8 mouse cellular contexts compared by ENCODE assay signal in genomic region chr11:121702111-121702894, GRCm38 (mm10). TPM values are rescaled to one million over a fixed set of nuclear protein-coding genes. Genes with fewer than 3 reads are reported as not detected.
DNase-seq lines count a peak whose midpoint lies in the region; ATAC-seq and TF ChIP-seq lines count a peak whose summit lies in the region.

No protein-coding gene starts in this region.

- H3ac ChIP-seq in myocyte (ENCODE audit: control insufficient read depth, insufficient read length), result peak overlapping the region; percentile 36

- no peak for TF ChIP-seq POLR2A in brain, embryonic 14.5 days (IDR thresholded peaks at IDR 0.05; ENCODE audit: borderline replicate concordance, extremely low read depth, insufficient read depth, insufficient read length, poor library complexity, severe bottlenecking)
- TF ChIP-seq POLR2A in myocyte (IDR thresholded peaks at IDR 0.05; ENCODE audit: insufficient read length, low read depth), result peak; percentile 92

- H3K4me2 ChIP-seq in heart, embryonic 12.5 days, result peak overlapping the region; percentile 86
- H3K4me2 ChIP-seq in kidney, postnatal 0 days (ENCODE audit: low read length), result peak overlapping the region; percentile 97
- peak overlapping the region; percentile 97 for H3K4me2 ChIP-seq in liver, embryonic 11.5 days
- H3K4me2 ChIP-seq in myocyte (ENCODE audit: low read depth), result peak overlapping the region; percentile 89

- DNase-seq in CD4-positive helper T cell, adult 2 months (ENCODE audit: low read depth, low spot score), result peak; percentile 57
- DNase-seq in brain, embryonic 14.5 days (ENCODE audit: low read depth), result peak; percentile 84
- peak; percentile 94 for DNase-seq in kidney, postnatal 0 days (ENCODE audit: low spot score)
- peak; percentile 77 for DNase-seq in liver, embryonic 11.5 days (ENCODE audit: low spot score)
- peak; percentile 81 to 89 for DNase-seq in spleen, postnatal 4 days (ENCODE audit: low spot score in 2 of 2)

- H3K9me3 ChIP-seq in heart, embryonic 12.5 days (replicated peaks), result no peaks in the 10 kb centered on the region
- no peaks in the 10 kb centered on the region for H3K9me3 ChIP-seq in kidney, postnatal 0 days (replicated peaks; ENCODE audit: low read length)
- no peaks in the 10 kb centered on the region for H3K9me3 ChIP-seq in liver, embryonic 11.5 days (ENCODE audit: control insufficient read depth, low read length)

- peaks cover 23% of the 10 kb centered on the region for H3K27me3 ChIP-seq in heart, embryonic 12.5 days (replicated peaks)
- H3K27me3 ChIP-seq in kidney, postnatal 0 days (ENCODE audit: insufficient read depth, low read length), result no peaks in the 10 kb centered on the region
- peaks cover 43% of the 10 kb centered on the region for H3K27me3 ChIP-seq in liver, embryonic 11.5 days (replicated peaks; ENCODE audit: control insufficient read depth, insufficient read depth, low read length)
- no peaks in the 10 kb centered on the region for H3K27me3 ChIP-seq in myocyte (ENCODE audit: control insufficient read depth, insufficient read depth, insufficient read length)

- peak; percentile 89 for ATAC-seq in erythroid progenitor cell, adult 5-6 weeks (replicated peaks; ENCODE audit: low FRiP score, poor library complexity, severe bottlenecking)
- ATAC-seq in heart, embryonic 12.5 days (ENCODE audit: insufficient number of reproducible peaks, low FRiP score), result peak; percentile 92
- peak; percentile 93 for ATAC-seq in kidney, postnatal 0 days (replicated peaks; ENCODE audit: low FRiP score, low read depth)
- ATAC-seq in liver, embryonic 11.5 days (replicated peaks; ENCODE audit: low FRiP score), result peak; percentile 83

- peak overlapping the region; percentile 60 for H3K4me3 ChIP-seq in heart, embryonic 12.5 days
- peak overlapping the region; percentile 68 for H3K4me3 ChIP-seq in kidney, postnatal 0 days (replicated peaks; ENCODE audit: low read depth, low read length)
- peak overlapping the region; percentile 67 for H3K4me3 ChIP-seq in liver, embryonic 11.5 days (ENCODE audit: low read depth, low read length)
- peak overlapping the region; percentile 68 for H3K4me3 ChIP-seq in myocyte

- peaks cover 5% of the 10 kb centered on the region; the same call in 1 of the 2 replicates for H3K4me1 ChIP-seq in heart, embryonic 12.5 days (replicated peaks)
- no peaks in the 10 kb centered on the region; the same call in 1 of the 2 replicates for H3K4me1 ChIP-seq in kidney, postnatal 0 days (replicated peaks; ENCODE audit: insufficient read depth, low read length)
- peaks cover 9% of the 10 kb centered on the region; the same call in 1 of the 2 replicates for H3K4me1 ChIP-seq in liver, embryonic 11.5 days (replicated peaks; ENCODE audit: control insufficient read depth, insufficient read depth, low read length)

- peak overlapping the region; percentile 18; the same call in 1 of the 2 replicates for H3K27ac ChIP-seq in heart, embryonic 12.5 days (ENCODE audit: poor library complexity, severe bottlenecking)
- peak overlapping the region; percentile 88 for H3K27ac ChIP-seq in kidney, postnatal 0 days
- H3K27ac ChIP-seq in liver, embryonic 11.5 days (ENCODE audit: low read depth, low read length), result no peak overlapping the region

- peaks cover 27% of the 10 kb centered on the region for H3K79me2 ChIP-seq in myocyte (ENCODE audit: control insufficient read depth, insufficient read depth)

- WGBS in heart, embryonic 12.5 days, result 1% methylated on average over 69 of the region's 69 CpGs
- under 1% methylated on average over 63 of the region's 69 CpGs for WGBS in kidney, postnatal 0 days
- under 1% methylated on average over 66 of the region's 69 CpGs for WGBS in liver, embryonic 11.5 days

- no peak for TF ChIP-seq CTCF in brain, embryonic 14.5 days (IDR thresholded peaks at IDR 0.05; ENCODE audit: borderline replicate concordance, extremely low read depth, insufficient read depth, insufficient read length)
- peak; percentile 20; the same call in 1 of the 2 replicates for TF ChIP-seq CTCF in kidney, postnatal 0 days (IDR thresholded peaks at IDR 0.05; ENCODE audit: low read depth)

- H3K36me3 ChIP-seq in heart, embryonic 12.5 days, result no peaks in the 10 kb centered on the region
- no peaks in the 10 kb centered on the region for H3K36me3 ChIP-seq in kidney, postnatal 0 days (ENCODE audit: insufficient read depth, low read length)
- H3K36me3 ChIP-seq in liver, embryonic 11.5 days (ENCODE audit: control insufficient read depth, insufficient read depth, low read length), result no peaks in the 10 kb centered on the region
- H3K36me3 ChIP-seq in myocyte (ENCODE audit: control insufficient read depth, insufficient read depth), result no peaks in the 10 kb centered on the region

- peak overlapping the region; percentile 63 for H3K9ac ChIP-seq in heart, embryonic 12.5 days
- peak overlapping the region; percentile 73 for H3K9ac ChIP-seq in kidney, postnatal 0 days (ENCODE audit: low read depth, low read length)
- peak overlapping the region; percentile 63; the same call in 1 of the 2 replicates for H3K9ac ChIP-seq in liver, embryonic 11.5 days (ENCODE audit: low read depth, low read length)

TF ChIP-seq in myocyte, 11 proteins besides CTCF, POLR2A, EP300 and RAD21:
- no peak for TF ChIP-seq TCF3 (IDR thresholded peaks at IDR 0.05; ENCODE audit: insufficient read length, low read depth)
- peak; percentile 86 for TF ChIP-seq POLR2AphosphoS2 (IDR thresholded peaks at IDR 0.05; ENCODE audit: insufficient read length, low read depth)
- TF ChIP-seq USF1 (IDR thresholded peaks at IDR 0.05; ENCODE audit: low read depth), result no peak
- TF ChIP-seq MYOG (IDR thresholded peaks at IDR 0.05; ENCODE audit: control insufficient read depth in 1 of 3, insufficient read depth in 1 of 3, insufficient read length in 2 of 3, low read depth in 2 of 3), result peak in 1 of 3 experiments; percentile 42
TF ChIP-seq in myocyte: peak in this region for 2.

RNA-seq across cellular contexts. Expression of gene Metrnl, which starts 1.0 kb away (rescaled TPM):
- polyA plus RNA-seq in brain, embryonic 14.5 days (2012; rRNA removed), result 7.5 and 11.9 TPM in 2 replicates
- total RNA-seq in erythroid progenitor cell, adult 5-6 weeks (2015; ENCODE audit: low replicate concordance), result 2.2 and 6.7 TPM in 2 replicates
- total RNA-seq in erythroid progenitor cell, adult 5-6 weeks (2017; ENCODE audit: low replicate concordance), result 1.2 and 4.4 TPM in 2 replicates
- polyA plus RNA-seq in heart, embryonic 12.5 days (2016; fragmentation: Nextera tagmentation; extraction: Ambion mirVana), result 8.4 and 8.9 TPM in 2 replicates
- 29.3 and 35.4 TPM in 2 replicates for polyA plus RNA-seq in kidney, postnatal 0 days (2015; fragmentation: Nextera tagmentation; extraction: Ambion mirVana)
- 4.5 and 4.7 TPM in 2 replicates for polyA plus RNA-seq in liver, embryonic 11.5 days (2014; fragmentation: Nextera tagmentation; extraction: Ambion mirVana)
- polyA plus RNA-seq in myocyte (2012; fragmentation: generic; extraction: Trizol), result 44.0 TPM

RNA-seq across cellular contexts. Expression of gene B3gntl1, which starts 29.4 kb away (rescaled TPM):
- polyA plus RNA-seq in brain, embryonic 14.5 days (2012; rRNA removed), result 8.5 and 9.2 TPM in 2 replicates
- not detected in 2 replicates for total RNA-seq in erythroid progenitor cell, adult 5-6 weeks (2015; ENCODE audit: low replicate concordance)
- 0.53 and 3.0 TPM in 2 replicates for total RNA-seq in erythroid progenitor cell, adult 5-6 weeks (2017; ENCODE audit: low replicate concordance)
- 5.9 and 7.7 TPM in 2 replicates for polyA plus RNA-seq in heart, embryonic 12.5 days (2016; fragmentation: Nextera tagmentation; extraction: Ambion mirVana)
- 5.2 and 5.3 TPM in 2 replicates for polyA plus RNA-seq in kidney, postnatal 0 days (2015; fragmentation: Nextera tagmentation; extraction: Ambion mirVana)
- polyA plus RNA-seq in liver, embryonic 11.5 days (2014; fragmentation: Nextera tagmentation; extraction: Ambion mirVana), result 3.6 and 5.9 TPM in 2 replicates
- 5.4 TPM for polyA plus RNA-seq in myocyte (2012; fragmentation: generic; extraction: Trizol)
